Mouse (Mus musculus) spleen, adult 2 months (tissue): Measurements from ENCODE around the gene C5ar1.

Experiments used
- CTCF ChIP-seq: fragments of 200-500 bp; IDR thresholded peaks from 2 replicates; pipeline ENCODE4 v1.5.1; 2011; ENCODE audit warnings: mild to moderate bottlenecking, inconsistent platforms; ENCODE audit not compliant: insufficient read depth, insufficient read length, insufficient replicate concordance; ENCODE audit errors: extremely low read depth
- POLR2A ChIP-seq: fragments of 200-500 bp; IDR thresholded peaks from 2 replicates; pipeline ENCODE4 v1.6.1; 2011; ENCODE audit warnings: low read depth, low read length, inconsistent platforms

GRCm38 (mm10) chr7:16263015-16263787 lies 3.9 kb upstream of the C5ar1 start:
- TF ChIP-seq POLR2A (no peak), CTCF (peak; percentile 69; the same call in 1 of the 2 replicates)
